Mouse (Mus musculus) mouse embryonic stem cell (cell line): ENCODE results near the gene Pdcd6ip.

Source experiments
- in situ Hi-C, 2 experiments: fragments of 300-500 bp; cut with MboI; formaldehyde crosslinking; loops; 1 replicate in 1 of 2; 3 replicates in 1 of 2; pipeline ENCODE4 v1.14.3; 2019 to 2020; ENCODE audit warnings: low sequenced_read_pairs in 2 of 2, low pct_unique_long_range_greater_than_20kb in 1 of 2, mixed read lengths in 1 of 2; ENCODE audit not compliant: unreplicated experiment in 1 of 2

Gene Pdcd6ip

GRCm38 (mm10) chr9:113633168-113633744, 74.8 kb downstream of the Pdcd6ip start:
- in situ Hi-C loops: loop anchor here (25.0 kb wide), 2 partner anchors 196 to 821 kb away; no protein-coding TSS in a partner anchor

DNA sequence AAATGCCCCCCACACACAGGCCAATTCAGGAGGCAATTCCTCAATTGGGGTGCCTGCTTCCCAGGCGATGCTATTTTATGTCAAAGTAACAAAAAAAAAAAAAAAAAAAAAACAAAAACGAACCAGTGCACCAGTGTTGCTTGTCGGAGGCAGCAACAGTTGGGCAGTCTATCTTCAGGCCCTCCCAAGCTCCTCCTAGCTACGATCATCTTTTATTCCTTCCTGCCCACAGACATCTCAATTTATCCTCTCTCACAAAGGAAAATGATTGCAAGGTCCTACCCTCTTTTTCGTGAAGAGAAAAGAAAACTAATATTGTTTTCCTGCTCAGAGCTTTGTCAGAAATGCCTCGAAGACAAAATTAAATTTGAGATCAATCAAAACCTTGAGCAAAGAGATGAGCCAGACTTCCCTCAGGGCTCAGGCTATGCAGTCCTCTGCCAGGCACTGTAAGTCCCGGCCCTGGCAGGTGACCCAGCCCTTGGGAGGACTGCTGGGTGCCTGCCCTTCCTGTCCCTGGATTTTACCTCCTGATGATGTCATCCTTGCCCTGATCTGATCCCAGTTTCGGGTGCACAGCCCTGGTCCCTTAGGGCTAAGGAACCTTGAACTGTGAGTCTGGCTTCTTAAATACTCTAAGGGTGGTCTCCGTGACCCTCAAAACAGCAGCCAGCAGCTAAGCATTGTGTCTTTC, 75.6 kb downstream of the Pdcd6ip start:
- in situ Hi-C loops: loop anchor here (25.0 kb wide), 2 partner anchors 195 to 820 kb away; no protein-coding TSS in a partner anchor

- in situ Hi-C loops: loop anchor here (25.0 kb wide), 2 partner anchors 192 to 817 kb away; no protein-coding TSS in a partner anchor
These were observed 78.4 kb downstream of the Pdcd6ip start for GRCm38 (mm10) chr9:113629632-113630031.

DNA sequence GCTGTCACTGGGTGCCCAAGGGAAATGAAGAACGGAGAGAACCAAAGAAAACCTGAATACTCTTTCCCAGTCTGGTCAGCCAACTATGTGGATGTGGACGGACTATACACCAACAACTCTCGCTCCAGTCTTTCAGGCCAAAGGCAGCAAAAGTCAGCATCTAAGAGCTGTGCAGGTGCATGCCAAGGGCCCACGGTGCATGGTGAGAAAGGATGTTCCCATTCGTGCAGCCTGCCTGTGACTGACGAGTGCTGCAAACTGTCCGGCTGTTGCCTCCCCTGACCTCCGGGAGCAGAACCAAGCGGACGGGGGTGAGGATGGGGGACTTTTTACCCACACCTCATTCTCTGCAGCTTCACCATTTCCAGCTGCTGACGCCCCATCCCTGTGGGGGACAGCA, 78.9 kb downstream of the Pdcd6ip start:
- in situ Hi-C loops: loop anchor here (25.0 kb wide), 2 partner anchors 192 to 817 kb away; no protein-coding TSS in a partner anchor

DNA sequence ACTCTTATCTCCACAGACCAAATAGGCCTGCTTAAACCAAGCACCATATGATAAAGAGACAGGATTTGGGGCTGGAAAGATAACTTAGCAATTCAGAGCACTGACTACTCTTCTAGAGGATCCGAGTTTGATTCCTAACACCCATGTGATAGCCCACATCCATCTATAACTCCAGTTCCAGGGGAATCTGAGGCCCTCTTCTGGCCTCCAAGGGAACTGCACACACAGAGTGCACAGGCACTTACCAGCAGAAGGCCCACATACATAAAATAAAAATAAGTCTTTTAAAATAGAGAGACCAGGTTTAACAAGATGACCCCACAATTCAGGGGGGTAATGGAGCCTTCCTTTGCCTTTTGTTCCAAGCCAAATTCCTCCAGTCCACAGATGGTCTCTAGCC, 79.3 kb downstream of the Pdcd6ip start:
- in situ Hi-C loops: loop anchor here (25.0 kb wide), 2 partner anchors 191 to 816 kb away; no protein-coding TSS in a partner anchor

GRCm38 (mm10) chr9:113626730-113627129, 81.3 kb downstream of the Pdcd6ip start:
- in situ Hi-C loops: loop anchor here (25.0 kb wide), 2 partner anchors 189 to 814 kb away; no protein-coding TSS in a partner anchor

DNA sequence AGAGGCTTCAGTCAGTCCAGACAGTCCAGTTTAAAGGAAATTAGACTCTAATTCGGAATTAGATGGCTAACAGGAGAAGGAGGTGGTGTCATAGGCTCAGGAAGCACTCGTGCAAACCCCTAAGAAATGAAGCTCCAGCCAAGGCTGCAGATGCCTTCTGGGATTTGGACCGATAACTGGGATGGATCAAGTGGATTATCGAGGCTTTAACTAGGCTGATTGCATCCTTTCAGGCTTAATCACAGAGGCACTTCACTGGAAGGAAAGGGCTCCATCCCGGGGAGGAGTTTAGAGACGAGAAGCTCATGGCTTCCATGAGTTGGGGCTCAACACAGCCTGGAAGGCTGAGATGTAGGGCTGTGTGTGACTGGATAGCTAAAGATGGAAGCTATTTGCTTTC, 84.0 kb downstream of the Pdcd6ip start:
- in situ Hi-C loops: no loop called here

DNA sequence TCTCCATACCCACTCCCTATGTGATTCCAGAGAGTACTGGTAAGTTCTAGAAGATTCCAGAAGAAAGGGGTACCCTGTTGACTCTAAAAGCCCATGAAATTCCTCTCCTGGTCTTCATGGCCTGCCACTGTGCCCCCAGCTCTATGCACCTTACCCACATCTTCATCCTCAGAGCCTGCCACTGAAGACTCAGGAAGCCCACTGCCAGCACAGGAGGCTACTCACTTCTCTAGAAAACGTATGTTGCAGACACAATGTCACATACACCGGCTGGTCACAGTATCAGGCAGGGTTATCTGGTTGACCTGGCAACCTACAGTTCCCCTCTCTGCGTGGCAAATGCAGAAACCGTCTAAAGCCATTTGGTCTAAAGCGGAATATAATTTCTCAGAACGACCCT, 91.0 kb downstream of the Pdcd6ip start:
- in situ Hi-C loops: no loop called here

GRCm38 (mm10) chr9:113610776-113611175, 97.3 kb downstream of the Pdcd6ip start:
- in situ Hi-C loops: no loop called here

DNA sequence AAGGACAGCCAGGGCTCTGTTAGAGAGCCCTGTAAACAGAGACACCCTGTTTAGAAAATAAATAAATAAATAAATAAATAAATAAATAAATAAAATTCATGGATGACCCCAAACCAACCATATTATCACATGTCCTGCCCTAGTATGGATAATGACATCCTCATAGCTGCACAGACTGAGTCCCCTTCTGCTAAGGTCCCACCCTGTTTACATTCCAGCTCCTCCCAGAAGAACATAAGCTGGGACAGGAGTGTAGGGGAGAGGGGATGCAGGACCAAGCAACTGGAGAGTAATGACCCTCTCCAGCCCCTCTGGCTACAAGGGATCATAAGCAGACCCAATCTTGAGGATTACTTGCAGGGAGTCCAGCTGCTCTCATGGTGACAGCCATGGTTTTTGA, 105.9 kb downstream of the Pdcd6ip start:
- in situ Hi-C loops: no loop called here
